In genomic region chr16:49857504-49858160, GRCm38 (mm10) we compare ENCODE assay signal across 8 mouse cellular contexts. TPM values are rescaled to one million over a fixed set of nuclear protein-coding genes. Genes with fewer than 3 reads are reported as not detected.
DNase-seq lines count a peak whose midpoint lies in the region; ATAC-seq lines count a peak whose summit lies in the region.

No protein-coding gene starts in this region.

- H3K27me3 ChIP-seq in neural tube, embryonic 11.5 days (ENCODE audit: control insufficient read depth, insufficient read depth, low read length) = no peaks in the 10 kb centered on the region
- H3K27me3 ChIP-seq in embryonic facial prominence, embryonic 12.5 days = no peaks in the 10 kb centered on the region
- H3K27me3 ChIP-seq in lung, embryonic 16.5 days (ENCODE audit: control insufficient read depth, insufficient read depth, low read depth, low read length) = no peaks in the 10 kb centered on the region
- H3K27me3 ChIP-seq in stomach, embryonic 14.5 days (ENCODE audit: control insufficient read depth, insufficient read depth, low read length) = no peaks in the 10 kb centered on the region

- H3K4me3 ChIP-seq in neural tube, embryonic 11.5 days (ENCODE audit: low read depth, low read length) = no peak overlapping the region
- no peak overlapping the region for H3K4me3 ChIP-seq in embryonic facial prominence, embryonic 12.5 days
- H3K4me3 ChIP-seq in lung, embryonic 16.5 days (ENCODE audit: low read length) = peak overlapping the region; percentile 44
- no peak overlapping the region; the same call in 1 of the 2 replicates for H3K4me3 ChIP-seq in stomach, embryonic 14.5 days (ENCODE audit: low read depth, low read length)

- no peak for ATAC-seq in neural tube, embryonic 11.5 days (ENCODE audit: insufficient read depth, low FRiP score, low TSS enrichment)
- no peak for ATAC-seq in embryonic facial prominence, embryonic 12.5 days (ENCODE audit: insufficient number of reproducible peaks, insufficient read depth, low FRiP score, low TSS enrichment)
- ATAC-seq in lung, embryonic 16.5 days (ENCODE audit: low read depth) = no peak
- no peak for ATAC-seq in stomach, embryonic 14.5 days (ENCODE audit: insufficient number of reproducible peaks, insufficient read depth, low FRiP score, low read depth)
- no peak for ATAC-seq in inflammation-experienced regulatory T-cells, adult 6 months

- peaks cover 6% of the 10 kb centered on the region for H3K4me1 ChIP-seq in neural tube, embryonic 11.5 days (ENCODE audit: control insufficient read depth, insufficient read depth, low read length)
- peaks cover 10% of the 10 kb centered on the region; the same call in 1 of the 2 replicates for H3K4me1 ChIP-seq in embryonic facial prominence, embryonic 12.5 days
- H3K4me1 ChIP-seq in lung, embryonic 16.5 days (replicated peaks; ENCODE audit: control insufficient read depth, insufficient read depth, low read length) = peaks cover 14% of the 10 kb centered on the region
- 0 out of 2 replicates have a peak, but pooled peaks cover 2% of the 10 kb centered on the region for H3K4me1 ChIP-seq in stomach, embryonic 14.5 days (ENCODE audit: control insufficient read depth, insufficient read depth, low read length)

- H3K27ac ChIP-seq in neural tube, embryonic 11.5 days (ENCODE audit: low read depth, low read length) = no peak overlapping the region
- no peak overlapping the region for H3K27ac ChIP-seq in embryonic facial prominence, embryonic 12.5 days
- H3K27ac ChIP-seq in lung, embryonic 16.5 days (ENCODE audit: low read length) = peak overlapping the region; percentile 83
- no peak overlapping the region for H3K27ac ChIP-seq in stomach, embryonic 14.5 days (ENCODE audit: low read length)

- peak overlapping the region; percentile 34 for H3K4me2 ChIP-seq in neural tube, embryonic 11.5 days (ENCODE audit: low read depth)
- H3K4me2 ChIP-seq in embryonic facial prominence, embryonic 12.5 days (replicated peaks) = peak overlapping the region; percentile 33
- H3K4me2 ChIP-seq in lung, embryonic 16.5 days (ENCODE audit: low read depth, low read length) = peak overlapping the region; percentile 60
- peak overlapping the region; percentile 26; the same call in 1 of the 2 replicates for H3K4me2 ChIP-seq in stomach, embryonic 14.5 days (replicated peaks; ENCODE audit: low read depth, low read length)

- WGBS in neural tube, embryonic 11.5 days = 67% methylated on average over 8 of the region's 8 CpGs
- 61% methylated on average over 8 of the region's 8 CpGs for WGBS in embryonic facial prominence, embryonic 12.5 days
- 34% methylated on average over 8 of the region's 8 CpGs for WGBS in lung, embryonic 16.5 days
- WGBS in stomach, embryonic 14.5 days = 68% methylated on average over 8 of the region's 8 CpGs

- no peaks in the 10 kb centered on the region for H3K36me3 ChIP-seq in neural tube, embryonic 11.5 days (ENCODE audit: control insufficient read depth, insufficient read depth, low read length)
- no peaks in the 10 kb centered on the region for H3K36me3 ChIP-seq in embryonic facial prominence, embryonic 12.5 days
- 0 out of 2 replicates have a peak, but pooled peaks cover 4% of the 10 kb centered on the region for H3K36me3 ChIP-seq in lung, embryonic 16.5 days (ENCODE audit: control insufficient read depth, insufficient read depth, low read length)
- no peaks in the 10 kb centered on the region for H3K36me3 ChIP-seq in stomach, embryonic 14.5 days (ENCODE audit: control insufficient read depth, insufficient read depth, low read length)

- no peaks in the 10 kb centered on the region for H3K9me3 ChIP-seq in neural tube, embryonic 11.5 days (ENCODE audit: control insufficient read depth, low read length)
- no peaks in the 10 kb centered on the region for H3K9me3 ChIP-seq in embryonic facial prominence, embryonic 12.5 days
- no peaks in the 10 kb centered on the region for H3K9me3 ChIP-seq in lung, embryonic 16.5 days (ENCODE audit: control insufficient read depth, low read length)
- H3K9me3 ChIP-seq in stomach, embryonic 14.5 days (ENCODE audit: control insufficient read depth, low read depth, low read length) = no peaks in the 10 kb centered on the region

- H3K9ac ChIP-seq in neural tube, embryonic 11.5 days (ENCODE audit: low read length) = no peak overlapping the region; the same call in 1 of the 2 replicates
- no peak overlapping the region for H3K9ac ChIP-seq in embryonic facial prominence, embryonic 12.5 days
- peak overlapping the region; percentile 50 for H3K9ac ChIP-seq in lung, embryonic 16.5 days (ENCODE audit: low read length)
- H3K9ac ChIP-seq in stomach, embryonic 14.5 days (replicated peaks; ENCODE audit: low read depth, low read length) = no peak overlapping the region

- DNase-seq in neural tube, embryonic 11.5 days (ENCODE audit: low spot score) = no peak
- no peak for DNase-seq in neural tube, embryonic 10.5 days (ENCODE audit: extremely low spot score, low spot score)
- peak; percentile 13 for DNase-seq in heart, postnatal 4 days
- DNase-seq in right cerebral cortex, postnatal 10 days (ENCODE audit: low spot score in 2 of 2) = no peak

RNA-seq across cellular contexts. Expression of gene Cd47, which starts 57.3 kb away (rescaled TPM):
- polyA plus RNA-seq in neural tube, embryonic 11.5 days (2014; fragmentation: Nextera tagmentation; extraction: Ambion mirVana) = 63.8 and 68.6 TPM in 2 replicates
- 57.3 and 59.8 TPM in 2 replicates for polyA plus RNA-seq in embryonic facial prominence, embryonic 12.5 days (2016; fragmentation: Nextera tagmentation; extraction: Ambion mirVana)
- 10 to 100 TPM; 57.3 to 58.4 TPM for total RNA-seq in heart, postnatal 4 days (2021)
- polyA plus RNA-seq in lung, embryonic 16.5 days (2015; fragmentation: Nextera tagmentation; extraction: Ambion mirVana) = 136 TPM in 2 replicates
- polyA plus RNA-seq in stomach, embryonic 14.5 days (2014; fragmentation: Nextera tagmentation; extraction: Ambion mirVana) = 66.8 and 79.1 TPM in 2 replicates
- 100 to 1,000 TPM; 201 to 329 (median 236) TPM for polyA plus RNA-seq in inflammation-experienced regulatory T-cells, adult 6 months (2017; shearing (Covaris generic))
